ENCODE assay signal across 28 mouse cellular contexts in the genomic region with DNA sequence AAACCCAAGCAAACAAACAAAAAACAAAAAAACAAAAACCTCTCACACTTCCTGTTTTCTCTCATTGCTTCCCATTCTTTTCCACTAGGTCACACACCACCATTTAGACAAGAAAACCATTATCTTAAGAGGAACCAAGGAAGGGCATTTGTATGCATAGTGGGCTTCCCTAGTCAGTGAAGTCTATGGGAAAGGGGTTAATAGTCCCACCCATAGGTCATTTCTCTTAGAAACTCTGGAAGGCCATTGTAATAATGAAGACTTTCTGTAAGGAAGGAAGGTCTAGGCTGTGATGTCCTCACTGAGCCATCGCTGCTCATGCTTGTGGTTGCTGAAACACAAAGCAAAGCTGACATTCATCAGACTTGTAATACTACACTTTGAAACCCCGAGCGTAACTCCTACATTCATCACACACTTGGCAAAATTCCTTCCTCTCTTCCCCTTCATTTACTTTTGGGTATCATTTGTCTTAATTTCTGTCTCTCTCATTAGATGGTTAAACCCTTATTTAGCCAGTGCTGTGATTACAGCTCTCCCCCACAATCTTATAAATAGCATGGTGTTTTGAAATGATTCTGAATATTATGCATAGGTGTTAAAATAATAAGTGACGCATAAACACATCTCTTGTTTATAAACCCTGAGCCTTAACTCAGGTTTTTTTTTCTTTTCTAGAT. TPM values are rescaled to one million over a fixed set of nuclear protein-coding genes. Genes with fewer than 3 reads are reported as not detected.
DNase-seq lines count a peak whose midpoint lies in the region; ATAC-seq lines count a peak whose summit lies in the region.
"Had no signal": no experiment of that assay in that cellular context is flagged by ENCODE, and none has a peak within 500 bp of the region (broad histone marks: within the 10 kb centered on the region; RNA-seq: fewer than 3 reads in every experiment).

No protein-coding gene starts in this region.

- H3K4me3 ChIP-seq in embryonic facial prominence, embryonic 14.5 days (ENCODE audit: low read depth, low read length), result no peak overlapping the region
- H3K4me3 ChIP-seq in embryonic facial prominence, embryonic 10.5 days, result no peak overlapping the region
- no peak overlapping the region for H3K4me3 ChIP-seq in neural tube, embryonic 12.5 days
- H3K4me3 ChIP-seq in hindbrain, embryonic 15.5 days, result no peak overlapping the region
- H3K4me3 ChIP-seq: embryonic facial prominence, embryonic 13.5 days; erythroblast, embryonic 14.5 days; liver, embryonic 13.5 days had no signal

- H3K4me1 ChIP-seq in embryonic facial prominence, embryonic 14.5 days (ENCODE audit: control insufficient read depth, insufficient read depth, low read length), result no peaks in the 10 kb centered on the region
- H3K4me1 ChIP-seq in embryonic facial prominence, embryonic 10.5 days, result no peaks in the 10 kb centered on the region
- H3K4me1 ChIP-seq in neural tube, embryonic 12.5 days, result no peaks in the 10 kb centered on the region
- no peaks in the 10 kb centered on the region for H3K4me1 ChIP-seq in hindbrain, embryonic 15.5 days (replicated peaks)
- H3K4me1 ChIP-seq: embryonic facial prominence, embryonic 13.5 days; liver, embryonic 13.5 days had no signal

- H3K27ac ChIP-seq in embryonic facial prominence, embryonic 14.5 days (replicated peaks; ENCODE audit: low read depth, low read length), result no peak overlapping the region
- no peak overlapping the region for H3K27ac ChIP-seq in embryonic facial prominence, embryonic 10.5 days (replicated peaks)
- no peak overlapping the region for H3K27ac ChIP-seq in neural tube, embryonic 12.5 days
- H3K27ac ChIP-seq in hindbrain, embryonic 15.5 days (replicated peaks), result no peak overlapping the region
- H3K27ac ChIP-seq: embryonic facial prominence, embryonic 13.5 days; liver, embryonic 13.5 days had no signal

- DNase-seq in embryonic facial prominence, embryonic 14.5 days (ENCODE audit: low spot score), result peak; percentile 14
- no peak for DNase-seq in embryonic facial prominence, embryonic 10.5 days (ENCODE audit: low spot score)
- DNase-seq in neural tube, embryonic 10.5 days (ENCODE audit: extremely low spot score, low spot score), result no peak
- no peak for DNase-seq in liver
- DNase-seq in ovary, adult 18-20 months (ENCODE audit: low spot score), result no peak
- DNase-seq: adrenal gland, postnatal 14 days; cerebellum, adult 18-20 months; cerebellum, postnatal 10 days; gastrocnemius, postnatal 10 days; heart, postnatal 14 days; kidney, postnatal 25 days; left cerebral cortex, postnatal 4 days; liver, embryonic 13.5 days; lung, adult 18-20 months; lung, postnatal 4 days; midbrain, embryonic 14.5 days; retina, postnatal 1 day; right cerebral cortex, postnatal 14 days; thymus, postnatal 4 days had no signal

- H3K4me2 ChIP-seq in embryonic facial prominence, embryonic 14.5 days (ENCODE audit: low read depth, low read length), result no peak overlapping the region
- no peak overlapping the region for H3K4me2 ChIP-seq in neural tube, embryonic 12.5 days (replicated peaks)
- H3K4me2 ChIP-seq in hindbrain, embryonic 15.5 days, result no peak overlapping the region
- H3K4me2 ChIP-seq: embryonic facial prominence, embryonic 13.5 days; liver, embryonic 13.5 days had no signal

- ATAC-seq in embryonic facial prominence, embryonic 14.5 days (ENCODE audit: low read depth), result no peak
- 0 out of 2 replicates have a peak, but pooled peaks have one; percentile 33 for ATAC-seq in neural tube, embryonic 12.5 days (ENCODE audit: low FRiP score, low read depth)
- peak; percentile 68; the same call in 1 of the 2 replicates for ATAC-seq in hindbrain, embryonic 15.5 days (ENCODE audit: low FRiP score, low read depth)
- ATAC-seq: intestine, postnatal 0 days; lung, postnatal 0 days; Patski had no signal

- H3K9me3 ChIP-seq in embryonic facial prominence, embryonic 14.5 days (ENCODE audit: control insufficient read depth, low read length), result no peaks in the 10 kb centered on the region
- no peaks in the 10 kb centered on the region for H3K9me3 ChIP-seq in embryonic facial prominence, embryonic 10.5 days
- H3K9me3 ChIP-seq in neural tube, embryonic 12.5 days, result no peaks in the 10 kb centered on the region
- H3K9me3 ChIP-seq in hindbrain, embryonic 15.5 days, result no peaks in the 10 kb centered on the region
- H3K9me3 ChIP-seq: embryonic facial prominence, embryonic 13.5 days; G1E; liver, embryonic 13.5 days had no signal

- 50% methylated on average over 4 of the region's 4 CpGs for WGBS in embryonic facial prominence, embryonic 14.5 days
- 77% methylated on average over 4 of the region's 4 CpGs for WGBS in embryonic facial prominence, embryonic 10.5 days
- 61% methylated on average over 4 of the region's 4 CpGs for WGBS in neural tube, embryonic 12.5 days
- 48% methylated on average over 4 of the region's 4 CpGs for WGBS in hindbrain, embryonic 15.5 days

- H3K27me3 ChIP-seq in embryonic facial prominence, embryonic 14.5 days (replicated peaks; ENCODE audit: control insufficient read depth, insufficient read depth, low read length), result no peaks in the 10 kb centered on the region
- H3K27me3 ChIP-seq in embryonic facial prominence, embryonic 10.5 days (replicated peaks; ENCODE audit: low read depth, poor library complexity, severe bottlenecking), result no peaks in the 10 kb centered on the region
- no peaks in the 10 kb centered on the region for H3K27me3 ChIP-seq in neural tube, embryonic 12.5 days (replicated peaks)
- no peaks in the 10 kb centered on the region for H3K27me3 ChIP-seq in hindbrain, embryonic 15.5 days
- H3K27me3 ChIP-seq: embryonic facial prominence, embryonic 13.5 days; liver, embryonic 13.5 days had no signal

- no peaks in the 10 kb centered on the region for H3K36me3 ChIP-seq in embryonic facial prominence, embryonic 14.5 days (ENCODE audit: control insufficient read depth, insufficient read depth, low read length)
- no peaks in the 10 kb centered on the region for H3K36me3 ChIP-seq in embryonic facial prominence, embryonic 10.5 days (replicated peaks)
- H3K36me3 ChIP-seq in neural tube, embryonic 12.5 days, result no peaks in the 10 kb centered on the region
- no peaks in the 10 kb centered on the region for H3K36me3 ChIP-seq in hindbrain, embryonic 15.5 days
- H3K36me3 ChIP-seq: embryonic facial prominence, embryonic 13.5 days; G1E; liver, embryonic 13.5 days had no signal

- H3K9ac ChIP-seq in embryonic facial prominence, embryonic 14.5 days (ENCODE audit: low read depth, low read length), result no peak overlapping the region
- H3K9ac ChIP-seq in neural tube, embryonic 12.5 days, result no peak overlapping the region
- H3K9ac ChIP-seq in hindbrain, embryonic 15.5 days, result no peak overlapping the region
- H3K9ac ChIP-seq: embryonic facial prominence, embryonic 13.5 days; liver, embryonic 13.5 days had no signal

RNA-seq across cellular contexts. Expression of gene Cdh10, which starts 9.5 kb away (rescaled TPM):
- 4.4 and 5.5 TPM in 2 replicates for polyA plus RNA-seq in embryonic facial prominence, embryonic 14.5 days (2014; fragmentation: Nextera tagmentation; extraction: Ambion mirVana)
- 1.1 and 1.9 TPM in 2 replicates for polyA plus RNA-seq in embryonic facial prominence, embryonic 10.5 days (2016; fragmentation: Nextera tagmentation; extraction: Ambion mirVana)
- 7.3 and 8.4 TPM in 2 replicates for polyA plus RNA-seq in neural tube, embryonic 12.5 days (2016; fragmentation: Nextera tagmentation; extraction: Ambion mirVana)
- polyA plus RNA-seq in hindbrain, embryonic 15.5 days (2015; fragmentation: Nextera tagmentation; extraction: Ambion mirVana), result 27.7 and 29.9 TPM in 2 replicates
- polyA plus RNA-seq: erythroblast, embryonic 14.5 days; G1E; Patski; small intestine, adult 2 months had no signal
